Mouse (Mus musculus): Measurements from ENCODE around the gene Ivns1abp. TPM values are rescaled to one million over a fixed set of nuclear protein-coding genes. Genes with fewer than 3 reads are reported as not detected.

The Ivns1abp gene
- total RNA-seq, 2 experiments from 2014 or later, result 209 to 309 TPM

DNA sequence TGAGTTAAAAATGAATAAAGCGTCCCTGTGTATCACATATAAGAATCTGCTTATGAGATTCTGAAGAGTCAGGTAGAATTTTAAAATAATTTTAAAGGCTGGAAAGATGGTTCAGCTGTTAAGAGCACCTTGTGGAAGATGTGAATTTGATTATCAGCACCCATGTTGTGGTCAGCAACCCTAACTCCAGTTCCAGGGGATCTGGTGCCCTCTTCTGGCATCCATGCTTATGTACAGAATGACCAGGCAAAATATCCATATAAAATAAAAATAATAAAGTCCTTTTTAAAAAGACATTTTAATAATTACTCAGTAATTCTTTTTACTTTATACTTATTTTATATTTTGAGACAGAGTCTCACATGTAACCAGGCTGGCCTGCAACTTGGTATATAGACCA lies 45.8 kb downstream of the Ivns1abp start:
- ATAC-seq (replicated peaks; ENCODE audit: low FRiP score, low TSS enrichment, poor library complexity, severe bottlenecking), result 0 out of 2 replicates have a peak, but pooled peaks have one; percentile 59

DNA sequence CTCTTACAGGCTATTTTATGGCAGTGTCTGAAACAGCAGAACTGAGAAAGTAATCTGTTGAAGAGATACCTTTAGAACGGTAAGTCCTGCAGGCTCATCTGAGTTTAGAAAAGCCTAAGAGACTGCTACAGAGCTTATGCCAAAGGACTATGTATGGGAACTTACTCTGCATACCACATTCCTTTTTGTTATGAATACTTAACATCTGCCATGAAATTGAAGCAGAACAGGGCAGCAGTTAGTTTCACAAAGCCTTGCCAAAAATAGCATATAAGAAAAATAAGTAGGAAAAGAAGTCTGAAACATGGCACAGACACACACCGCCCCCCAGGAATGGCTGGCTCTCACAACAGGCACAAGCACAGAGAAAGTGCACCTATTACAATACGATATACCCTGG lies 65.5 kb downstream of the Ivns1abp start:
- ATAC-seq (replicated peaks; ENCODE audit: low FRiP score, low TSS enrichment, poor library complexity, severe bottlenecking), result no peak

Other genes starting within 250 kb of the Ivns1abp start
- gene Gm47985, start 161.9 kb upstream of the Ivns1abp start, total RNA-seq (2014; fragmentation: Nextera tagmentation), result 0.69 TPM in 1 of 2 replicates, not detected in the other
- gene Gm47985, start 161.9 kb upstream of the Ivns1abp start, total RNA-seq (2017), result 0.19 TPM in 1 of 2 replicates, not detected in the other
- gene Gm8947, start 152.1 kb upstream of the Ivns1abp start, total RNA-seq (2014; fragmentation: Nextera tagmentation), result 0.64 TPM in 1 of 2 replicates, not detected in the other
- gene Gm8947, start 152.1 kb upstream of the Ivns1abp start, total RNA-seq (2017), result 0.27 TPM in 1 of 2 replicates, not detected in the other
- not detected in 2 replicates for gene Gm47995, start 146.0 kb upstream of the Ivns1abp start, total RNA-seq (2014; fragmentation: Nextera tagmentation)
- 0.91 and 3.4 TPM in 2 replicates for gene Gm47995, start 146.0 kb upstream of the Ivns1abp start, total RNA-seq (2017)
- not detected in 2 replicates for gene 3110040M04Rik, start 140.4 kb upstream of the Ivns1abp start, total RNA-seq (2014; fragmentation: Nextera tagmentation)
- gene 3110040M04Rik, start 140.4 kb upstream of the Ivns1abp start, total RNA-seq (2017), result 3.3 TPM in 1 of 2 replicates, not detected in the other
- not detected in 2 replicates for gene Gm47996, start 134.3 kb upstream of the Ivns1abp start, total RNA-seq (2014; fragmentation: Nextera tagmentation)
- gene Gm47996, start 134.3 kb upstream of the Ivns1abp start, total RNA-seq (2017), result not detected in 2 replicates
- 22.3 and 41.0 TPM in 2 replicates for gene Swt1, start 84.0 kb downstream of the Ivns1abp start, total RNA-seq (2014; fragmentation: Nextera tagmentation)
- 23.5 and 35.5 TPM in 2 replicates for gene Swt1, start 84.0 kb downstream of the Ivns1abp start, total RNA-seq (2017)
- 42.4 and 44.1 TPM in 2 replicates for gene Trmt1l, start 84.1 kb downstream of the Ivns1abp start, total RNA-seq (2014; fragmentation: Nextera tagmentation)
- 29.1 and 33.0 TPM in 2 replicates for gene Trmt1l, start 84.1 kb downstream of the Ivns1abp start, total RNA-seq (2017)
- gene Rnf2, start 156.5 kb downstream of the Ivns1abp start, total RNA-seq (2014; fragmentation: Nextera tagmentation), result 32.6 and 33.0 TPM in 2 replicates
- 72.6 and 115 TPM in 2 replicates for gene Rnf2, start 156.5 kb downstream of the Ivns1abp start, total RNA-seq (2017)
- 0.83 and 2.5 TPM in 2 replicates for gene Fam129a, start 226.7 kb downstream of the Ivns1abp start, total RNA-seq (2014; fragmentation: Nextera tagmentation)
- gene Fam129a, start 226.7 kb downstream of the Ivns1abp start, total RNA-seq (2017), result 3.0 and 3.1 TPM in 2 replicates